Mouse (Mus musculus) thymus, postnatal 36 days (tissue): ENCODE results near the gene Lyrm7.
A peak's percentile ranks its signal among the peaks of the same experiment; 100 is the strongest.

Experiments used
- DNase-seq, 2 experiments: peaks; one replicate each; pipeline ENCODE4 v3.0.0; 2022; ENCODE audit warnings: mixed read lengths in 2 of 2

Gene Lyrm7

GRCm38 (mm10) chr11:54801791-54802558, 58.7 kb downstream of the Lyrm7 start:
- peak; percentile 77 to 84 for DNase-seq

- no peak for DNase-seq
Observed at GRCm38 (mm10) chr11:54796551-54796950, 64.2 kb downstream of the Lyrm7 start.

- DNase-seq, result no peak
Observed at GRCm38 (mm10) chr11:54794678-54795077, 66.0 kb downstream of the Lyrm7 start.

- DNase-seq, result no peak
Observed at GRCm38 (mm10) chr11:54793173-54793572, 67.5 kb downstream of the Lyrm7 start.

DNA sequence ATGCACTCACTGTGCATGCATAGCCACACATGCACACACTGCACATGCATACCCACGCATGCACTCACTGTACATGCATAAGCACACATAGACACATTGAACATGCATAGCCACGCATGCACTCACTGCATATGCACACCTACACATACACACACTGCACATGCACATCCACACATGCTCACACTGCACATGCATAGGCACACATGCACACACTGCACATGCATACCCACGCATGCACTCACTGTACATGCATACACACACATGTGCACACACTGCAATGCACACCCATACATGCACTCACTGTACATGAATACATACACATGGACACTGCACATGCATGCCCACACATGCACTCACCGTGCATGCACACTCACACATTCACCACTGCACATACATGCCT, 69.3 kb downstream of the Lyrm7 start:
- DNase-seq, result no peak

GRCm38 (mm10) chr11:54787488-54788474, 72.9 kb downstream of the Lyrm7 start, which contains the start of gene Cdc42se2:
Gene Cdc42se2, minus strand, starts transcription at chr11:54787675.
- peak; percentile 97 to 98 for DNase-seq

- peak; percentile 74 to 77 for DNase-seq
Observed at GRCm38 (mm10) chr11:54786858-54787487, 73.7 kb downstream of the Lyrm7 start.

GRCm38 (mm10) chr11:54785566-54785965, 75.2 kb downstream of the Lyrm7 start:
- DNase-seq, result no peak

GRCm38 (mm10) chr11:54784436-54784835, 76.3 kb downstream of the Lyrm7 start:
- no peak for DNase-seq

GRCm38 (mm10) chr11:54782253-54782652, 78.5 kb downstream of the Lyrm7 start:
- DNase-seq, result no peak

GRCm38 (mm10) chr11:54779946-54780345, 80.8 kb downstream of the Lyrm7 start:
- DNase-seq, result no peak

DNA sequence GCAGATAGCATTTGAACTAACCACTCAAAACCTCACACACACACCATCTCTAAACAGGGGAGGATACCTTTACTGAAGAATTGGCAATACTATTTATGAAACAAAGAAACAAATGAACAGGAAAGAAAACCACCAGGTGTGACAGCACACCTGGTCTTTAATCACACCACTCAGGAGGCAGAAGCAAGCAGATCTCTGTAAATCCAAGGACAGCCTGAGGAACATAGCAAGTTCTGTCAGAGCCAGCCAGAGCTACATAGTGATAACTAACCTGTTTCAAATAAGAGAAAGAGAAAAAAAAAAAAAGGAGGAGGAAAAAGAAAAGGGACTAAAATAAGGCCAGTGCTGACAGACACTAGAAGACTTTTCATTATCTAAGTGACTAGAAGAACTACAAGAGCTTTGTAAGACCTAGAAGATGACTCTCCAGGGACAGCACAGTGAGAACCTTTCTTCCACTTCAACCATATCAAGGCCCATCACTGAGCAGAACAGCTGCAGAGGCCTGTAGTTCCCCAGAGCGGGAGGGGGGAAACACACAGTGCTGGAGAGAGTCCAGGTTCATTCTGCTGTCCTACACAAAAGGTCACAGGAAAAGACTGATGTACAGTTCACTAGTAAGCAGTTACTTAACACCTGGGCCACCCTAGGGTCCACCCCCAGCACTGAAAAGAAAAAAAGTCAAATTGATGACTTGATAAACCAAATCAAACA, 82.4 kb downstream of the Lyrm7 start:
- DNase-seq, result peak in 1 of 2 experiments; percentile 35

DNA sequence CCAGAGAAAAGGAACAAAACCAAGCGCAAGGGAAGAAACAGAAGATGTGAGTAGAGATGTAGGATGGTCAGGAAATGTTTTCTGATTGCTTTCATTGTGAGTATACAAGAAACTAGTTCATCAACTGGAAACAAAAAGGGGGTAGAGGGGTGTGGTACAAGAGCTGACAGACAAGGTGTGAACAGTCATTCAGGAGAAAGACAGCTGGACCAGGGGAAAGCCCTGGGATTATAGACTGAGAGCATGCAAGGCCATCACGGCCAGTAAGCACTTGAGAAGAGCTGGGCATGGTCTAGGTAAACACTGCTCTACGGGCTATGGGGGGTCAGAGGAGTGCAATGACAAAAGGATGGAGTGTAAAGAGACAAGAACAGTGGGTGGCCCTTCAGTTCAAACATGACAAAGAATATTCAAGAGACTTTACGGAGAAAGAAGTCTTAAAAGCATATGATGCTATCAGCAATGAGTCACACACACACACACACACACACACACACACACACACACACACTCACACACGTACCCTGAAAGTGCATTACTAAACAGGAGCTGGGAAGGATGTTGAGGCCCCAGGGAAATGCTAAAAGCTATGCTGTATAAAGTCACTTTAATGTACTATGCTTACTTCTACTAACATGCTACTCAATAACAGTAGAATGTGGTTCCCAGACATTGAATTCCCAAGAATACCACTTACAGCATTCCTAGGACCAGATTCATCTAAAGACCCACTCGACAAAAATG, 83.2 kb downstream of the Lyrm7 start:
- DNase-seq, result no peak
